Mouse (Mus musculus) layer of hippocampus, postnatal 25 days (tissue): ENCODE data around the gene Zfp414. TPM values are rescaled to one million over a fixed set of nuclear protein-coding genes. Genes with fewer than 3 reads are reported as not detected.
"Not testable (repeated sequence)": the region's sequence is repeated elsewhere in the genome, so short reads cannot be mapped to it uniquely, and the experiment has no call there.

ENCODE experiments used
- DNase-seq, 2 experiments: peaks; one replicate each; pipeline ENCODE4 v3.0.0; 2022; ENCODE audit warnings: mixed read lengths in 2 of 2, low spot score in 1 of 2; ENCODE audit errors: extremely low spot score in 1 of 2
- total RNA-seq, 2 experiments: library from RNA; stranded (reverse); gene quantifications; 2 replicates each; pipeline ENCODE4 v1.2.3; 2021

The Zfp414 gene
- 10 to 100 TPM; 42.8 to 52.2 TPM for total RNA-seq

GRCm38 (mm10) chr17:33628621-33629486 is at the start of gene Zfp414:
Zfp414 (plus strand) TSS chr17:33629090.
- DNase-seq, result peak; percentile 83 to 84

GRCm38 (mm10) chr17:33584061-33584460 is 44.8 kb upstream of the Zfp414 start:
- no peak for DNase-seq

GRCm38 (mm10) chr17:33586011-33586410 is 42.9 kb upstream of the Zfp414 start:
- DNase-seq, result no peak

DNA sequence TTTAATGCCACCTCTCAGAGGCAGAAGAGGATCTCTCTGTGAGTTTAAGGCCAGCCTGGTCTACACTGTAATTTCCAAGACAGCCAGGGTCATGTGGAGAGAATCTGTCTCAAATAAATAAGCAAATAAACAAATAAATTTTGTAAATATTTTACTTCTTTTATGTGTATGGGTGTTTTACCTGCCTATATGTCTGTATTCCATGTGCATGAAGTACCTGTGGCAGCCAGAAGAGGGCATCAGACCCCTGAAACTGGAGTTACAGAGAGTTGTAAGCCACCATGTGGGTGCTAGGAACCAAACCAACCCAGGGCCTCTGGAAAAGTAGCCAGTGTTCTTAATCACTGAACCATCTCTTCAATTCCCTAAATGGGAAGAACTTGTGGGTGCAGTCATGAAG is 31.6 kb upstream of the Zfp414 start:
- DNase-seq, result no peak

- no peak for DNase-seq
Observed at GRCm38 (mm10) chr17:33598506-33598905, 30.4 kb upstream of the Zfp414 start.

DNA sequence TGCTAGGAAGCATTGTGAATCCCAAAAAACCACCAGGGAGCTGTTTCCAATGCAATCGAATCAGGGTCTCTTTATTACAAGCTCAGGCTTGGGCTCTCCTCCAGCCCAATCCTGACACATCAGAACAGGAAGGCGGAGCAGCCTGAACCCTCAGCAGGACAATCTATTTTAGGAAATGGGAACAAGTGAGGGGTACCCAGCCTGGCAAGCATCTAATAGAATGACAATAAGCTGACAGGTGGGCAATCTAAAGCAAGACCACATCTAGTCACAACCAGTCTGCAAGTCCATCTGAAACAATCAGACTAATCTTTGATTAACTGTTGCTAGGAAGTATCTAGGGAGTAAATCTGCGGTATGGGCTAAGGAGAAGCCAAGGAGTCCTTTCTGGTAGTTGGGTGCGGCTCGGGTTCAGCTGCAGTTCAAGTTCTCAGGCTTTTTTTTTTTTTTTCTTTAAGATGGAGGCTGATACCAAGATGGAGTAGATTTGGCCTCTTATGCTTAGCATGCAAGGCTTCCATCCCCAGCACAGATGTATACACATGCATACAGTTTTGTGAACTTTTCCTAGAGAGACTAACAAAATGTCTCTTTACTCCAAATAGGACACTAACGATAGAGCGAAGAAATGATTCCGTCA is 28.9 kb upstream of the Zfp414 start:
- DNase-seq, result no peak

DNA sequence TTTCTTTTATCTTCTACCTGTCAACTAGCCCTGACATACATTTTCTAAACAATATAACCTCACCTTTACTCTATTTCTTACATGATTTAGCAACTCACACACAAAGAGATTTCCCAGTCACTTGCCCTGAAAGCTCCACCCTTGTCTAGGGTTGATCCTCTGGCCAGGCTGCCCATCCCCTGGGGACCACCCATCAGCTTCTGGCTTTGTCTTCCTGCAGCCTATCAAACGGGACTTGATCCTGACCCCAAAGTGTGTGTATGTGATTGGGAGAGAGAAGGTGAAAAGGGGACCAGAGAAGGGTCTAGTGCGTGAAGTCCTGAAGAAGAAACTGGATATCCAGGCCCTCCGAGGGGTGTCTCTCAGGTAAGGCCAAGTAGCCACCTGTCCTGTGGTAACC is 28.1 kb upstream of the Zfp414 start:
- no peak for DNase-seq

GRCm38 (mm10) chr17:33601947-33602346 is 26.9 kb upstream of the Zfp414 start:
- no peak for DNase-seq

DNA sequence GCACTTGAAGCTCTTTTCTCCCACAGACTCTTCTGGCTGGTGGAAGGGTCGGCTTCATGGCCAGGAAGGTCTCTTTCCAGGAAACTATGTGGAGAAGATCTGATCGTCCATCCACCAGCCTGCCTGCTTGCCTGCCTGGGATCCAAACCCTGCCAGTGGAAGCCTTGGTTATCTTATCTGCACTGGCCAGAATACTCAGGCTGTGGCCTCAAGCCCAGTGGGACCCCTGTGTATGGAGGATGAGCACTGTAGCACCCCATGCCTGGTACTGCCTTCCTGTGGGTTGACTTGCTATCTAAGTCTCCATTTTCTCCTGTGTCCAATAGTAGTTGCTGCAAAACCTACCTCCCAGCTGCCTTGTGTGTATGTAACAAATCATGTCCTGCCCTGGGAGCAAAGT is 21.6 kb upstream of the Zfp414 start:
- DNase-seq, result no peak

- no peak for DNase-seq
Observed at GRCm38 (mm10) chr17:33610548-33610947, 18.3 kb upstream of the Zfp414 start.

GRCm38 (mm10) chr17:33613726-33614125 is 15.2 kb upstream of the Zfp414 start:
- DNase-seq, result not testable (repeated sequence)

- no peak for DNase-seq
Observed at GRCm38 (mm10) chr17:33627281-33627680, 1.6 kb upstream of the Zfp414 start.

DNA sequence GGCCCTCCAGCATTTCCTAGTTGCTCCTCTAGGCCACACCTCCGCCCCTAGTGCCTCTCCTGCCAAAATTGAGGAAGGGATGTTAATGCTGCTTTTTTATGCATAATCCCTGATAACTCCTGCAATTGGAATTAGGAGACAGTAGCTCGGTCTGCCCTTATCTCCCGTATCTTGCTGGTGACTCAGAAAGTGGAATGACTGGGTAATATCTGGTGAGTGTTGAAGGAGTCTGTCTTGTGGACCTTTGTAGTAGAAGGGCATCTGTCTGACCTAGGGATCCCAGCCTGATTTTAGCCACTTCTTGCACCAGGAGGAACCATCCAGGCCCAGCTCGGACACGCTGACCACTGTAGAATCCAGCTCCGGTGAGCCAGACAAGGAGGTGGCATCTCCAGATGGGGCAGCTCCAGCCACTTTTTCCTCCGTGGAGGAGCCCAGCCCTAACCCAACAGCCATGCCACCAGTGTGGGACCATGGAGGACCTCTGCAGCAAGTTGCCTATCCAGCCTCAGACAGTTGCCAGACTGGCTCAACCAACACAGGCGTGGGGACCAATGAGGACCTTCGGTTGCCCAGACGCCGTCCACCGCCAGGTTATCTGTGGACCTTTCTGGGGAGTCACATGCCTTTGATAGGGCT is 716 bp downstream of the Zfp414 start:
- DNase-seq, result no peak

GRCm38 (mm10) chr17:33630171-33630895 is 1.4 kb downstream of the Zfp414 start:
- no peak for DNase-seq

DNA sequence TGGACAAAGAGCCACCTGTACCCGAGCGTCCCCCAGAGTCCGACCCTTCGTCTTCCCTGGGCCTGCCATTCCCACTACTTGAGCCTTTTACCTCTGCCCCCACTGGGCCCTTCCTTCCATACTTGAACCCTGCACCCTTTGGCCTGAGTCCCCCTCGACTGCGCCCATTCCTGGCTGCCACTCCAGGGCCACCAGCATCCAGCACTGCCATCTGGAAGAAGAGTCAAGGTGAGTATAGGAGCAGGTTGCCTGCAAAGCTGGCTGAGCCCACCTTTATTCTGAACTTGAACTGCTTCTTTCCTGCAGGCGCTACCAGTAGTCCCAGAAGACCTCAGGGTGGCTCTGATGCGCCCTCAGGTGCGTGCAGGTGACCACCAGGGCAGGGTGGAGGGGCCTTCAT is 2.3 kb downstream of the Zfp414 start:
- no peak for DNase-seq

DNA sequence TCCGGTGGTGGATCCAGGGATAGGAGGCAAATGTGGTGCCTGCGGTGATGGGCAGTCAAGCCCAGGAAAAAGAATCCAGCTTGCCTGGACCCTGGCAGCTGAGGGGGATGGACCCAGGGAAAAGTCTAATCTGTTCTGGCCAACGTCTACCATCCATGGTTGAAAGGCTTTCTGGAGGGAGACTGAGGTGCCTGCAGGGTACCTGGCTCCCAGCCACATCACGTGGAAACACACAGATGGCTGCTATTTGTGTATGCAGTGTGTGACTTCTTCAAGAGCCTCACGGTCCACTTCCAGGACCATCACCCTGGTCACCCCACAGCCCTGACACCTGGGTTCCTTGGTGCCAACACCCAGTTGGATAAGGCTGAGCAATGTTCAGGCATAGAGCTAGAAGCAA is 2.9 kb downstream of the Zfp414 start:
- DNase-seq, result no peak

DNA sequence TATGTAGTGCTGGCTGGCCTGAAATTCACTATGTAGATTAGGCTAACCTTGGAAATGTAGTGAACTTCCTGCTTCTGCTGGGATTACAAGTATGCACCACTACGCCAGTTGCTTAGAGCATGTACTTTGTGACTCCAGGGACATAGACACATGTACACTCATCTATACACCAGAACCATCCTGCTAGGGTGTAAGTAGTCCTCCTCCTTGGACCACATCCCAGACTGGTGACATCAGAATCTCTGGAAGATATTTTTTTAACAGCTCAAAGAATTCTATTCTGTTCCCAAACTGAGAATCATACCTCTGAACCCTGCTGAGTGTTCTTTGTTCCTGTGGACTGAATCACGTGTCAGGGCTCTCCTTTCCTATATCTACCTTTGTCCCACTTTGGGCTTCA is 8.1 kb downstream of the Zfp414 start:
- no peak for DNase-seq

GRCm38 (mm10) chr17:33637516-33638276 is 8.8 kb downstream of the Zfp414 start, which contains the start of gene Pram1:
Pram1 (plus strand) TSS chr17:33638056.
- no peak for DNase-seq

DNA sequence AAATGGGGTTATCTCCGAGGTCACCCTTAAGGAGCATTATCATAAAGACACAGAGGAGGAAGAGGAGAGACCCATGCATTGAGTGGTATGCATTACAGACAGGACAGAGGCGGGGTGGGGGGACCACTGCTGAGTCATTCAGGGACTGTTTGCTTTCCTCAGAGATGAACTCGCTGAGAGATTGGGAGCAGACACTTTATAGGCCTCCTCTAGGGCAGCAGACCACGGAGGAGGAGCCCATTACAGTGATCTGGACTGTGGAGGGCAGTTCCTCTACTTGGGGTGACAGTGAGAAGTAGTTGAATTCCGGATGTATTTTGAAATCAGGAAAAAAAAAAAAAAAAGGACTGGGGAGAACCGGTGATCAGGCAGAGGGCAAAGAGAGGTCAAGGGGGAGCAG is 10.9 kb downstream of the Zfp414 start:
- no peak for DNase-seq

DNA sequence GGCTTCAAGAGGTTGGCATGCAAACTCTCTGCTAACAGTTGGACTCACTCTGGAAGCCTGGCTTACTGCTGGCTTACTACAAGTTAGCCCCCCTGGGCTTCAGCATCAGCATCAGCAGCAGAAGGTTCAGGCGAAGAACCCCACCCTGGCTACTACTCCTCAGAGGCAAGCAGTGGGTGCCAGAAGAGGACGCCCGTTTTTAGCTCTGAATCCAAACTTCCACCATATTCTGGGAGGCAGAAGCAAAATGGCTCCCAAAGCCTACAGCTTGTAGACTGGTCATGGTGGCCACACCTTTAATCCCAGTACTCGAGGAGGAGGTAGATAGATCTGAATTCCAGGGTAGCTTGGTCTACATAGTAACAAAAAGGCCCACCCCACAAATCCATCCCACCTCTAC is 15.2 kb downstream of the Zfp414 start:
- no peak for DNase-seq
